7 mouse cellular contexts compared by ENCODE assay signal in genomic region chr8:84913502-84913900, GRCm38 (mm10). TPM values are rescaled to one million over a fixed set of nuclear protein-coding genes. Genes with fewer than 3 reads are reported as not detected.
DNase-seq lines count a peak whose midpoint lies in the region; ATAC-seq and TF ChIP-seq lines count a peak whose summit lies in the region.

No protein-coding gene starts in this region.

- WGBS in spleen, adult 2 months, result 4% methylated on average over 9 of the region's 9 CpGs
- WGBS in forebrain, embryonic 14.5 days, result 8% methylated on average over 9 of the region's 9 CpGs
- 8% methylated on average over 9 of the region's 9 CpGs for WGBS in liver, embryonic 14.5 days (ENCODE audit: insufficient replicate concordance)
- 8% methylated on average over 9 of the region's 9 CpGs for WGBS in stomach, embryonic 16.5 days

- no peak for TF ChIP-seq EP300 in liver, embryonic 14.5 days (IDR thresholded peaks at IDR 0.05; ENCODE audit: low read depth)

- peak in 1 of 2 experiments; percentile 30 for DNase-seq in spleen, adult 2 months (ENCODE audit: low read depth in 1 of 2, low spot score in 2 of 2)
- DNase-seq in spleen, adult 12 weeks (ENCODE audit: low spot score), result no peak
- DNase-seq in forebrain, embryonic 14.5 days (ENCODE audit: low spot score), result no peak
- DNase-seq in liver, embryonic 14.5 days (ENCODE audit: low read depth in 3 of 3, low spot score in 3 of 3), result no peak
- no peak for DNase-seq in kidney, adult 18-20 months
- no peak for DNase-seq in cerebellum, postnatal 4 days (ENCODE audit: low spot score in 2 of 2)

- no peaks in the 10 kb centered on the region for H3K27me3 ChIP-seq in spleen, adult 2 months (ENCODE audit: control insufficient read depth, insufficient read depth, low read length)
- H3K27me3 ChIP-seq in forebrain, embryonic 14.5 days (replicated peaks; ENCODE audit: control insufficient read depth, insufficient read depth, low read length), result peaks cover 13% of the 10 kb centered on the region
- peaks cover 9% of the 10 kb centered on the region for H3K27me3 ChIP-seq in liver, embryonic 14.5 days (ENCODE audit: control insufficient read depth, insufficient read depth, low read length)
- peaks cover 23% of the 10 kb centered on the region for H3K27me3 ChIP-seq in stomach, embryonic 16.5 days (ENCODE audit: control insufficient read depth, insufficient read depth, low read length)

- peak overlapping the region; percentile 60 for H3K4me3 ChIP-seq in spleen, adult 2 months (ENCODE audit: extremely low read depth, insufficient read depth, insufficient read length)
- peak overlapping the region; percentile 26 for H3K4me3 ChIP-seq in forebrain, embryonic 14.5 days (ENCODE audit: low read depth, low read length)
- peak overlapping the region; percentile 40 to 54 for H3K4me3 ChIP-seq in liver, embryonic 14.5 days (ENCODE audit: insufficient read depth in 1 of 2, low read depth in 2 of 2, low read length in 2 of 2)
- H3K4me3 ChIP-seq in stomach, embryonic 16.5 days (replicated peaks; ENCODE audit: low read length), result peak overlapping the region; percentile 53

- no peak for ATAC-seq in forebrain, embryonic 14.5 days
- no peak for ATAC-seq in liver, embryonic 14.5 days (ENCODE audit: insufficient read depth)
- no peak for ATAC-seq in stomach, embryonic 16.5 days (ENCODE audit: insufficient read depth, low FRiP score)

- peak overlapping the region; percentile 56 for H3K4me2 ChIP-seq in forebrain, embryonic 14.5 days (ENCODE audit: low read length)
- H3K4me2 ChIP-seq in liver, embryonic 14.5 days (ENCODE audit: low read depth), result peak overlapping the region; percentile 61
- peak overlapping the region; percentile 79 for H3K4me2 ChIP-seq in stomach, embryonic 16.5 days (ENCODE audit: low read depth, low read length)

- peak overlapping the region; percentile 40; the same call in 1 of the 2 replicates for H3K9ac ChIP-seq in forebrain, embryonic 14.5 days (ENCODE audit: low read length)
- peak overlapping the region; percentile 15 for H3K9ac ChIP-seq in liver, embryonic 14.5 days (replicated peaks)
- H3K9ac ChIP-seq in stomach, embryonic 16.5 days (ENCODE audit: low read length), result peak overlapping the region; percentile 66

- 0 out of 2 replicates have a peak, but pooled peaks cover 4% of the 10 kb centered on the region for H3K9me3 ChIP-seq in forebrain, embryonic 14.5 days (replicated peaks; ENCODE audit: control insufficient read depth, low read length)
- H3K9me3 ChIP-seq in liver, embryonic 14.5 days (ENCODE audit: control insufficient read depth, low read length), result no peaks in the 10 kb centered on the region
- H3K9me3 ChIP-seq in stomach, embryonic 16.5 days (replicated peaks; ENCODE audit: control insufficient read depth, low read length), result 0 out of 2 replicates have a peak, but pooled peaks cover 6% of the 10 kb centered on the region

- peaks cover 13% of the 10 kb centered on the region for H3K4me1 ChIP-seq in spleen, adult 2 months (ENCODE audit: control insufficient read depth, insufficient read depth, insufficient read length)
- H3K4me1 ChIP-seq in forebrain, embryonic 14.5 days (ENCODE audit: control insufficient read depth, insufficient read depth, low read length), result peaks cover 15% of the 10 kb centered on the region
- peaks cover 3 to 13% of the 10 kb centered on the region in 2 experiments; a peak in 3 of 4 replicates for H3K4me1 ChIP-seq in liver, embryonic 14.5 days (replicated peaks; ENCODE audit: control insufficient read depth in 2 of 2, insufficient read depth in 2 of 2, low read length in 1 of 2)
- H3K4me1 ChIP-seq in stomach, embryonic 16.5 days (ENCODE audit: control insufficient read depth, insufficient read depth, low read length), result peaks cover 11% of the 10 kb centered on the region

- no peak for TF ChIP-seq CTCF in spleen, adult 2 months (IDR thresholded peaks at IDR 0.05; ENCODE audit: extremely low read depth, insufficient read depth, insufficient read length, insufficient replicate concordance)
- TF ChIP-seq CTCF in liver, embryonic 14.5 days (IDR thresholded peaks at IDR 0.05; ENCODE audit: low read depth), result no peak

- no peak for TF ChIP-seq POLR2A in spleen, adult 2 months (IDR thresholded peaks at IDR 0.05; ENCODE audit: low read depth, low read length)

- H3K36me3 ChIP-seq in spleen, adult 2 months (ENCODE audit: control insufficient read depth, insufficient read depth, low read length), result peaks cover 6% of the 10 kb centered on the region
- peaks cover 78% of the 10 kb centered on the region for H3K36me3 ChIP-seq in forebrain, embryonic 14.5 days (ENCODE audit: control insufficient read depth, insufficient read depth, low read length)
- no peaks in the 10 kb centered on the region; the same call in 1 of the 2 replicates for H3K36me3 ChIP-seq in liver, embryonic 14.5 days (replicated peaks; ENCODE audit: control insufficient read depth, insufficient read depth, low read depth)
- H3K36me3 ChIP-seq in stomach, embryonic 16.5 days (ENCODE audit: control insufficient read depth, insufficient read depth, low read length), result no peaks in the 10 kb centered on the region; the same call in 1 of the 2 replicates

- H3K27ac ChIP-seq in spleen, adult 2 months (ENCODE audit: insufficient read depth, low read length), result peak overlapping the region; percentile 61
- H3K27ac ChIP-seq in forebrain, embryonic 14.5 days (ENCODE audit: low read depth, low read length), result no peak overlapping the region
- no peak overlapping the region; the same call in 1 of the 2 replicates for H3K27ac ChIP-seq in liver, embryonic 14.5 days
- H3K27ac ChIP-seq in stomach, embryonic 16.5 days (ENCODE audit: low read length), result peak overlapping the region; percentile 14; the same call in 1 of the 2 replicates

RNA-seq across cellular contexts. Expression of gene Dnase2a, which starts 5.1 kb away (rescaled TPM):
- polyA plus RNA-seq in spleen, adult 2 months (2012; rRNA removed), result 43.4 and 44.9 TPM in 2 replicates
- 4.8 and 5.5 TPM in 2 replicates for polyA plus RNA-seq in forebrain, embryonic 14.5 days (2014; fragmentation: Nextera tagmentation; extraction: Ambion mirVana)
- polyA plus RNA-seq in liver, embryonic 14.5 days (2012; rRNA removed), result 9.6 and 11.0 TPM in 2 replicates
- polyA plus RNA-seq in liver, embryonic 14.5 days (2014; fragmentation: Nextera tagmentation; extraction: Ambion mirVana), result 8.4 and 8.5 TPM in 2 replicates
- 14.0 and 14.4 TPM in 2 replicates for polyA plus RNA-seq in stomach, embryonic 16.5 days (2015; fragmentation: Nextera tagmentation; extraction: Ambion mirVana)

RNA-seq across cellular contexts. Expression of gene Klf1, which starts 11.8 kb away (rescaled TPM):
- polyA plus RNA-seq in spleen, adult 2 months (2012; rRNA removed), result 46.5 and 70.0 TPM in 2 replicates
- 0.74 and 0.99 TPM in 2 replicates for polyA plus RNA-seq in forebrain, embryonic 14.5 days (2014; fragmentation: Nextera tagmentation; extraction: Ambion mirVana)
- 209 and 251 TPM in 2 replicates for polyA plus RNA-seq in liver, embryonic 14.5 days (2012; rRNA removed)
- 522 and 566 TPM in 2 replicates for polyA plus RNA-seq in liver, embryonic 14.5 days (2014; fragmentation: Nextera tagmentation; extraction: Ambion mirVana)
- polyA plus RNA-seq in stomach, embryonic 16.5 days (2015; fragmentation: Nextera tagmentation; extraction: Ambion mirVana), result 15.7 and 18.4 TPM in 2 replicates

RNA-seq across cellular contexts. Expression of gene Gcdh, which starts 19.8 kb away (rescaled TPM):
- polyA plus RNA-seq in spleen, adult 2 months (2012; rRNA removed), result 44.2 and 48.3 TPM in 2 replicates
- 27.1 and 30.0 TPM in 2 replicates for polyA plus RNA-seq in forebrain, embryonic 14.5 days (2014; fragmentation: Nextera tagmentation; extraction: Ambion mirVana)
- 27.1 and 31.4 TPM in 2 replicates for polyA plus RNA-seq in liver, embryonic 14.5 days (2012; rRNA removed)
- 38.9 and 42.7 TPM in 2 replicates for polyA plus RNA-seq in liver, embryonic 14.5 days (2014; fragmentation: Nextera tagmentation; extraction: Ambion mirVana)
- 41.1 and 45.8 TPM in 2 replicates for polyA plus RNA-seq in stomach, embryonic 16.5 days (2015; fragmentation: Nextera tagmentation; extraction: Ambion mirVana)

RNA-seq across cellular contexts. Expression of gene Mast1, which starts 23.7 kb away (rescaled TPM):
- polyA plus RNA-seq in spleen, adult 2 months (2012; rRNA removed), result 0.70 and 0.74 TPM in 2 replicates
- polyA plus RNA-seq in forebrain, embryonic 14.5 days (2014; fragmentation: Nextera tagmentation; extraction: Ambion mirVana), result 24.5 and 40.2 TPM in 2 replicates
- polyA plus RNA-seq in liver, embryonic 14.5 days (2012; rRNA removed), result 0.06 and 0.21 TPM in 2 replicates
- 0.08 and 0.14 TPM in 2 replicates for polyA plus RNA-seq in liver, embryonic 14.5 days (2014; fragmentation: Nextera tagmentation; extraction: Ambion mirVana)
- polyA plus RNA-seq in stomach, embryonic 16.5 days (2015; fragmentation: Nextera tagmentation; extraction: Ambion mirVana), result 1.4 and 1.6 TPM in 2 replicates

RNA-seq across cellular contexts. Expression of gene Rtbdn, which starts 33.3 kb away (rescaled TPM):
- polyA plus RNA-seq in spleen, adult 2 months (2012; rRNA removed), result not detected in 2 replicates
- polyA plus RNA-seq in forebrain, embryonic 14.5 days (2014; fragmentation: Nextera tagmentation; extraction: Ambion mirVana), result 0.47 and 0.73 TPM in 2 replicates
- 0.03 TPM in 1 of 2 replicates, not detected in the other for polyA plus RNA-seq in liver, embryonic 14.5 days (2012; rRNA removed)
- not detected in 2 replicates for polyA plus RNA-seq in liver, embryonic 14.5 days (2014; fragmentation: Nextera tagmentation; extraction: Ambion mirVana)
- polyA plus RNA-seq in stomach, embryonic 16.5 days (2015; fragmentation: Nextera tagmentation; extraction: Ambion mirVana), result 0.19 and 0.28 TPM in 2 replicates

Comparison
In these comparisons a context has a peak if more than half of its experiments do, and no peak if none do; other contexts are left out.
1. H3K27ac ChIP-seq: peak in spleen, adult 2 months (single experiment) and stomach, embryonic 16.5 days (single experiment); none in forebrain, embryonic 14.5 days (single experiment) and liver, embryonic 14.5 days (single experiment).
2. H3K9ac ChIP-seq: peak in every context shown above with its lines; median percentile 66 in stomach, embryonic 16.5 days; 40 in forebrain, embryonic 14.5 days; 15 in liver, embryonic 14.5 days.
3. Peak in every context shown above with its lines, with median percentiles within 50 percentile points of each other: H3K4me3 ChIP-seq and H3K4me2 ChIP-seq.